Mouse (Mus musculus): Measurements from ENCODE around the gene Gjc1.

DNA sequence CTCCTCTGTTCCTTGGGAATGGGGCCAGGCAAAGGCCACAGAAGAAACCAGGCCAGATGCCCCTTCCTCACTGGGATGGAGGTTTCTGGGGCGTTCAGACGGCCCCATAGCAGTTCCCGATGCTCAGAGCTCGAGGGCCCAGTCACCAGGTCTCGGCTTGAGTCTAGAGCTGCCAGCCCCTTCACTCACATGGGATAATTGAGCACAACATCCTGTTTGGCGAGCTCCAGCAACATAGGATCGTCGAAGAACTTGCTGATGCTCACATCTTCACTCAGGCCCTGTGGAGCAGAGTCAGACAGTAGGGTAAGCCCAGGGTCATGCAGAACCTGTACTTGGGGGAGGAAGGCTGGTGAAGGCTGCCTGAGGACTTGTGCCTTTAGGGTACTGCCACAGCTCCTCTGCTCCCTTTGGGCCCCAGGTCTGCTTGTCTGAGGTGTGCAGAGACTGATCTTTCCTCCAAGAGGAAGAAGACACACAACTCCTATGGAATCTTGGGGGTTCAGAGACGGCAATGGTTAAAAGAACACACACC lies 19.2 kb upstream of the Gjc1 start:
- TF ChIP-seq CTCF (IDR thresholded peaks at IDR 0.05; ENCODE audit: extremely low read depth, insufficient read depth, insufficient read length, insufficient replicate concordance), result no peak
- TF ChIP-seq POLR2A (IDR thresholded peaks at IDR 0.05; ENCODE audit: low read depth, low read length), result no peak
